Comparison of ENCODE assay signal across 9 mouse cellular contexts in the genomic region with DNA sequence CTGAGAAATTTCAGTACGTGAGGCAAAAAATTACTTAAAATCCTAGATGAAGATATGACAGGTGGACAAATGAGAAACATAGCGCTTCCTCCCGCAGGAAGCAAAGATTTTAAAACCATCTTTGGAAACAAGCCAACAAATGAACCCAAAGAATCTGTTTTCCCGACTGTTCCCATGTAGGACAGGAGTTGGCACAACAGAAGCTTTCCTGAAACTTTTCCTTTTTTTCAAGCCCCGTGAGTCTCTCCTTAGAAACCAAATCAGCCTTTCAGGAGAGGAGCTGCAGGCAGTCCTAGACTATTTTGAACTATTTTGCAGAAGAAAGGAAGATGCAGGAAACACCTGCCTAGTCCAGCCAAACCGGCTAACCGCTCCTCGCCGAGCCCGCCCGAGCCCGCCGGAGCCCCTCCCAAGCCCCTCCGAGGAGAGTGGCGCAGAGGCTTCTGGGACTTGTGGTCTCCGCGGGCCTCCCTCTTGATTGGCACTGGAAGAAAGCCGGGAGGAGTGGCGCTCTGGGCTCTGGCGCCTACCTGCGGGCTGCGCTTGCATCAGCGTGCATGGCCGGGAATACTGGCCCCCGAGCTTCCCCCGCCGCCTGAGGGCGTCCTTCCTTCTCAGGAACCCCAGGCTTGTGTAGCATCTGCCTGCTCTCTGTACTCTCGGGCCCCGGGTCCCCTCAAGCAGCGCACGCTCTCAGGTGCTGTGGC. TPM values are rescaled to one million over a fixed set of nuclear protein-coding genes. Genes with fewer than 3 reads are reported as not detected.
DNase-seq lines count a peak whose midpoint lies in the region; ATAC-seq and TF ChIP-seq lines count a peak whose summit lies in the region.
"Had no signal": no experiment of that assay in that cellular context is flagged by ENCODE, and none has a peak within 500 bp of the region (broad histone marks: within the 10 kb centered on the region; RNA-seq: fewer than 3 reads in every experiment).

A gene (plus strand): TSS at position 490 of the 707 bp plus-strand sequence.

- peak within 1 kb of the TSS; percentile 62 for H3K4me2 ChIP-seq in hindbrain, postnatal 0 days (ENCODE audit: low read depth, low read length)

- H3K4me1 ChIP-seq in hindbrain, postnatal 0 days (ENCODE audit: insufficient read depth, low read length), result no peaks in the 10 kb centered on the region

- H3K9me3 ChIP-seq in hindbrain, postnatal 0 days (ENCODE audit: low read length), result no peaks in the 10 kb centered on the region

- ATAC-seq in hindbrain, postnatal 0 days, result peak; percentile 99

- peak; percentile 76 for TF ChIP-seq CTCF in hindbrain, postnatal 0 days (IDR thresholded peaks at IDR 0.05; ENCODE audit: low read depth)

- no peak within 1 kb of the TSS for H3K27ac ChIP-seq in hindbrain, postnatal 0 days
- H3K27ac ChIP-seq: macrophage had no signal

- 1% methylated on average over 32 of the region's 32 CpGs for WGBS in hindbrain, postnatal 0 days

- H3K36me3 ChIP-seq in hindbrain, postnatal 0 days (ENCODE audit: insufficient read depth, low read length), result no peaks in the 10 kb centered on the region

- H3K4me3 ChIP-seq in hindbrain, postnatal 0 days (ENCODE audit: low read length), result peak within 1 kb of the TSS; percentile 53

- H3K9ac ChIP-seq in hindbrain, postnatal 0 days (replicated peaks; ENCODE audit: low read length), result peak within 1 kb of the TSS; percentile 51

- no peaks in the 10 kb centered on the region for H3K27me3 ChIP-seq in hindbrain, postnatal 0 days (ENCODE audit: insufficient read depth, low read length)

- DNase-seq in R1 (ENCODE audit: low read depth, low spot score), result peak; percentile 96
- peak; percentile 88 to 93 for DNase-seq in cerebellum, postnatal 10 days
- DNase-seq in frontal cortex, adult 2 months (ENCODE audit: extremely low spot score in 1 of 2, low spot score in 1 of 2), result peak; percentile 72 to 90
- DNase-seq in hindbrain, postnatal 0 days (ENCODE audit: low spot score), result peak; percentile 91
- DNase-seq in left cerebral cortex, adult 18-20 months (ENCODE audit: low spot score in 2 of 2), result peak; percentile 74 to 86
- peak; percentile 69 for DNase-seq in lung, postnatal 36 days
- peak; percentile 57 for DNase-seq in retina, postnatal 7 days (ENCODE audit: low read depth, low spot score)
- DNase-seq in thymus, postnatal 4 days, result peak; percentile 92

RNA-seq across cellular contexts. Expression of the gene that starts here (rescaled TPM):
- 0.50 and 0.68 TPM in 2 replicates for polyA plus RNA-seq in frontal cortex, adult 2 months (2012; rRNA removed)
- total RNA-seq in hindbrain, postnatal 0 days (2014; rRNA removed), result 0.72 and 0.99 TPM in 2 replicates
- polyA plus RNA-seq in hindbrain, postnatal 0 days (2015; fragmentation: Nextera tagmentation; extraction: Ambion mirVana), result 1.6 TPM in 2 replicates
- total RNA-seq in left cerebral cortex, adult 18-20 months (2021), result 1 to 10 TPM in 1 of 2 experiments, under 1 TPM in 1; 0.94 to 1.7 TPM
- polyA plus RNA-seq: macrophage had no signal

Comparison
In these comparisons a context has a peak if more than half of its experiments do, and no peak if none do; other contexts are left out.
1. Peak in DNase-seq in frontal cortex, adult 2 months; RNA of the gene not detected or under 1 TPM.